Mouse (Mus musculus) thymus, postnatal 10 days (tissue): ENCODE results near the gene Gm29427.
"Not testable (repeated sequence)": the region's sequence is repeated elsewhere in the genome, so short reads cannot be mapped to it uniquely, and the experiment has no call there.

ENCODE experiments used
- DNase-seq, 2 experiments: peaks; one replicate each; pipeline ENCODE4 v3.0.0; 2021; ENCODE audit warnings: low spot score in 2 of 2

Gene Gm29427

GRCm38 (mm10) chr1:130731741-130732337, 16.2 kb upstream of the Gm29427 start, which contains the start of gene AA986860:
TSS of gene AA986860 (plus strand) at chr1:130731976.
- no peak for DNase-seq

GRCm38 (mm10) chr1:130729153-130729552, 13.6 kb upstream of the Gm29427 start, which contains the start of gene Pfkfb2:
TSS of gene Pfkfb2 (minus strand) at chr1:130729253.
- DNase-seq: no peak

DNA sequence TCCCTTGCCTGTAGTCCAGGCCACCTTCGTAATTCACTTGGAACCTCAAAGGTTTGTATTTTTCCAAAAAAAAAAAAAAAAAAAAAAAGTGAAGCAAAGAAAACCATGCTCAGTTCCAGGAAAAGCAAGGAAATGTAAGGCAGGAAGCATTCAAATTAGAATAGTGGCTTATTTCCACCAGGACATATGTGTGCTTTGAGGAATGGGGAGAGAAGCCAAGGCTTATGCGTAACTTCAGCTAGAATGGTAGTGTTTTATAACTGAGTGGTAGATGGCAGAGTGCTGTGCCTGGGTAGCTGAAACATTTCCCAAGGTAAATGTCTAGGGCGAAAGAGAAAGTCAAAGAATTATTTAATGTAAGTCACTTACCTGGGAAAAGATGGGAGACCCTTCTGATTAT, 13.1 kb upstream of the Gm29427 start:
- DNase-seq: no peak

- no peak for DNase-seq
Measured at GRCm38 (mm10) chr1:130728070-130728469, 12.5 kb upstream of the Gm29427 start.

GRCm38 (mm10) chr1:130726396-130726795, 10.8 kb upstream of the Gm29427 start:
- no peak for DNase-seq

GRCm38 (mm10) chr1:130724206-130724605, 8.6 kb upstream of the Gm29427 start:
- no peak for DNase-seq

GRCm38 (mm10) chr1:130717291-130717871, 1.8 kb upstream of the Gm29427 start, which contains the start of gene Yod1:
TSS of gene Yod1 (plus strand) at chr1:130717327.
- DNase-seq: peak; percentile 83 to 91

- peak; percentile 22 to 26 for DNase-seq
Measured at GRCm38 (mm10) chr1:130716513-130717290, 1.1 kb upstream of the Gm29427 start.

DNA sequence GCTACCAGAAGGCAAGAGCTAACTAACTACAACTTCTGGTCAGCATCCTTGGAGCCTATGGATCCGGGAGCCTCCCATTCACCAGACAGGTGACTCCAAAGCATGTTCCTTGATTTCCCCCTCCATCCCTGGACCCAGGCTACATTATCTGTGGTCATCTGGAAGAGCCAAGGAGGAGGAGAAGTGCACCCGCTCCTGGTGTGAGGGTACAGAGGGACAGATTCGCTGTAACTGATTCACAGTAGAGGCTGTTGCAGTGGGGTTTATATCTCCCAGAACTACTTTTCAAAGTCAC, 566 bp upstream of the Gm29427 start:
- no peak for DNase-seq

- no peak for DNase-seq
Measured at GRCm38 (mm10) chr1:130714046-130714445, 1.6 kb downstream of the Gm29427 start.

DNA sequence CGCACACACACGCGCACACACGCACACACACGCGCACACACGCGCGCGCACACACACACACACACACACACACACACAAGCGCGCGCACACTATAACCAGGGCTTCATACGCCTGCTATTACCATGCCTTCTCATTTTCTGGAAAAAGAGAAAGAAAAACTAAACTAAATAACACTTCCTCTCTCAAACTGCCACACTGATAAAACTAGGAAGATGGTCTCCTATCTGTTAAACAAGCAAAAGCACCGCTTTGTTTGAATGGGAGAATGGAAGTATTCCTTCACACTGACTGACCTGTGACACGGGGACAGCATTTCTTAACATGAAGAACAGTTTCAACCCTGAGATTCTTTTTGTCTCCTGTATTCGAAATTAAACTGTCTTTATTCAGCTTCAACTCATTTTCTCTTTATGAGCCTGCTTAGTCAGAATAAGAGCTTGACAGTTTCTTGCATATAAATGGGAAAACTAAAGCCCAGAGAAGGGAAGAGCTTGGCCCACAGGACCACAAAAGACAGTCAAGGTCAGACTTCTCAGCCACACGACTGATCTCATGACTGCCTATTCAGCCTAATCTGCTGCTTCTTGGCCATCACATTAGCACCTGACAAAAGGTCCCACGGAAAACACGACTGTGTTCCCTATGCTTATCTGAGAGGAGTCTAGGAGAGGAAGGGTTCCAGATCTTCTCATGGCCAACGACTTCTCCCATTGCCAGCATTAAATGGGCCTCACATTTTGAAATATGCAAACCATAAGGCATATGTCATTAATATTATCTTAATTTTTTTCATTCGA, 5.1 kb downstream of the Gm29427 start:
- no peak for DNase-seq

DNA sequence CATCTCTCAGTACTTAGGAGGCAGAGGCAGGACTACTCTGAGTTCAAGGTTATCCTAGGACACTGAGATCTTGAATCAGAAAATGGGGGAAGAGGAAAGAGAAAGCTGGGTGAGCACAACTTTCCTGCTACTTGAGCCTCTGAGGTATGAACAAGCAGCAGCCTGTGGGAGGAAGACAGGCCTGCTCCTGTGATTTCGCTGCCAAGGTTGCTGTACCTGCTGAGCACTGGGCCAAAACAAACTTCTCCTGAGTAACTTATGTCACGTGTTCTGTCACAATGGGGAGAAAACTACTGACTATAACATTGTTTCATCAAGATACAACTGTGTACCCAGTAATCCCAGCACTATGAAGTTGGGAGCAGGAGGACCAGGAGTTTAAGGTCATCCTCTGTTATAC, 12.0 kb downstream of the Gm29427 start:
- DNase-seq: no peak

- no peak for DNase-seq
Measured at GRCm38 (mm10) chr1:130701976-130702375, 13.6 kb downstream of the Gm29427 start.

GRCm38 (mm10) chr1:130699937-130700633, 15.5 kb downstream of the Gm29427 start:
- peak in 1 of 2 experiments; percentile 24 for DNase-seq

DNA sequence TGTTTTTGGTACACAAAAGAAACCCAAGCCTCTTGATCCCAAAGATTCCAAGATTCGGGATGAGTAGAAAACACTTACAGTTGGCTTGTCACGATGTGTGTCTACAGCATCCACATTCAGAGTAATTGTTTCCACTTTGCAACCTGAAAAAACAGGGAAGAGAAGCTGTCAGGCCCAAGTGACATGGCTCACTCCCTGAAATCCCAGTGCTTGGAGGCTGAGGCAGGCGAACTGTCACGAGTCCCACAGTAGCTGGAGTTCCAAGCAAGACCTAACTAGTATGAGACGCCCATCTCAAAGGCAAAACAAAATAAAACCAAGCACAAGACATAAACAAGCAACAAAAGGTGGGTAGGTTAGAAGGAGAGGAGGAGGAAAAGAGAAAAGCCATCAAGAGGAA, 17.0 kb downstream of the Gm29427 start:
- DNase-seq: no peak

DNA sequence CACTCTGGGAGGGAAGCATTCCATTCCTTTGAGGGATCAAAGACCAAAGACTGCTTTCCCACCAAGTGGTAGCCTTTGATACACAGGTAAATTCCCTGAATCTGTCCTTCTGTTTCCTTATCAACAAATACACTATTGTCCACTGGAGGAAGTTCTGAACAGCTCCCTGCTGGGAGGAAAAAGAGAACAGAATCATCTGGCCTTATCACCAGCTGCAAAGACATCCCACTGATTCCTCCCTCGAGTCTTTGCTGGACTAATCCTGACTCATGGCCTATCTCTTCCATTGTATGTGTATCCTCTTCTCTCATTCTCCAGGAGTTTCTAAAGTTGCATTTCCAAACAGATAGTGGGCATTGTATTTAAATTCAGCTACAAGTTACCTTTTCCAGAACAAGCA, 31.7 kb downstream of the Gm29427 start:
- DNase-seq: no peak

- no peak for DNase-seq
Measured at GRCm38 (mm10) chr1:130681656-130682413, 33.8 kb downstream of the Gm29427 start.

DNA sequence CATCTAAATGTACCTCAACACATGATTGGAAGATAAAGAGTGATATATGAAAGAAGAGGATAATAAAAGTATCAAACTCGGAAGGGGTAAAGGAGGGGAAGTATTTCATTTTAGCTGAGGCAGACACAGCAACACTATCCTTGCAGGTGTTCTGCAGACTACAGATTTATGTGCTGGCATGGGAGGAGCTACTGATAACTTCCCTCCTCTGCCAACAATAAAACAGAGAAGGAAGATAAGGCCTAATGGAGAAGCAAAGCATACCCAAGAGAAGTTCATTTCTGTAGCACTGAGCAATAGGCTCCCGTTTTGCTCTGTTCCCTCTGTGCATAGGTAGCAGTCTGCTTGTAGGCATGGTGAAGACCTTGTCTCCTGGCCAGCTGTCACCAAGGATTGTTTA, 34.5 kb downstream of the Gm29427 start:
- no peak for DNase-seq

- no peak for DNase-seq
Measured at GRCm38 (mm10) chr1:130678551-130678950, 37.0 kb downstream of the Gm29427 start.

DNA sequence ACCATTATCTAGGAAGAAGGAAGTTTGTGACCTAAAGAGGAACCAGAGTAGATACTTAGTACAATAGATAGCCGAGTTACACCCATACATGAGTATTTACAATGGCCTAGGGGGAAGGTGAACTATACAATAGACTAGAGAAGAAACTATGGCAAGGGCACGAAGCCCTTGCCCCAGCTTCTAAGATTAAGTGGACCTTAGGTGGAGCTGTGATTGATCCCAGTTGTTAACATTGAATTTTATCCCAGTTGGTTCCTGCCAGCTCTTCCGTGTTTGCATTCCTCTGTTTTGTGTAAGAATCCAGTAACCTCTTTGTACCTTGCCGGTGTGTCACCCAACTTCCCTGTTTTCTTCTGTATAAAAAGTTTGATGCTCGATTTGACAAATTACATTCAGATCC, 52.0 kb downstream of the Gm29427 start:
- not testable (repeated sequence) for DNase-seq

GRCm38 (mm10) chr1:130661454-130661853, 54.1 kb downstream of the Gm29427 start, which contains the start of gene C4bp:
TSS of gene C4bp (minus strand) at chr1:130661632.
- no peak for DNase-seq
